8 mouse cellular contexts compared by ENCODE assay signal in genomic region chrX:36796163-36796581, GRCm38 (mm10). TPM values are rescaled to one million over a fixed set of nuclear protein-coding genes. Genes with fewer than 3 reads are reported as not detected.
DNase-seq lines count a peak whose midpoint lies in the region; ATAC-seq and TF ChIP-seq lines count a peak whose summit lies in the region.

No protein-coding gene starts in this region.

- peak; percentile 86 for DNase-seq in cerebellum, adult 11-12 months
- DNase-seq in heart, postnatal 36 days: peak; percentile 84 to 85
- peak; percentile 51 to 78 for DNase-seq in layer of hippocampus, adult 8-10 months (ENCODE audit: low spot score in 2 of 2)
- peak; percentile 88 for DNase-seq in lung, embryonic 14.5 days
- peak; percentile 74 for DNase-seq in testis, postnatal 14 days (ENCODE audit: low spot score)

- TF ChIP-seq CTCF in E14TG2a.4 (conservative IDR thresholded peaks at IDR 0.05; ENCODE audit: low read length): no peak
- peak; percentile 73 for TF ChIP-seq CTCF in lung, embryonic 14.5 days (IDR thresholded peaks at IDR 0.05; ENCODE audit: low read depth)

- ATAC-seq in forebrain, embryonic 16.5 days: peak; percentile 79
- ATAC-seq in lung, embryonic 14.5 days (ENCODE audit: insufficient read depth): peak; percentile 85
- peak; percentile 80 for ATAC-seq in neutrophil, adult 5-6 weeks (ENCODE audit: extremely low read depth, insufficient number of reproducible peaks, low FRiP score, poor library complexity, severe bottlenecking)

- H3K36me3 ChIP-seq in E14TG2a.4 (ENCODE audit: insufficient read depth, low read length): peaks cover 27% of the 10 kb centered on the region
- 0 out of 2 replicates have a peak, but pooled peaks cover 2% of the 10 kb centered on the region for H3K36me3 ChIP-seq in forebrain, embryonic 16.5 days (ENCODE audit: control insufficient read depth, insufficient read depth)
- H3K36me3 ChIP-seq in lung, embryonic 14.5 days (ENCODE audit: insufficient read depth): peaks cover 12% of the 10 kb centered on the region; the same call in 1 of the 2 replicates

- 11% methylated on average over 27 of the region's 41 CpGs for whole genome bisulfite sequencing in forebrain, embryonic 16.5 days
- 10% methylated on average over 41 of the region's 41 CpGs for WGBS in lung, embryonic 14.5 days

- H3K27ac ChIP-seq in forebrain, embryonic 16.5 days (ENCODE audit: low read length): peak overlapping the region; percentile 62
- peak overlapping the region; percentile 92 for H3K27ac ChIP-seq in lung, embryonic 14.5 days (ENCODE audit: low read depth)

- intact Hi-C loops in heart, postnatal 36 days (cut with DNase I): loop anchor here (1.0 to 10.0 kb wide), 4 partner anchors 12 to 289 kb away; partner anchors contain the start of genes C330007P06Rik and Rpl39

- H3K9ac ChIP-seq in forebrain, embryonic 16.5 days (replicated peaks; ENCODE audit: low read depth, low read length): peak overlapping the region; percentile 62
- peak overlapping the region; percentile 68 for H3K9ac ChIP-seq in lung, embryonic 14.5 days

- H3K4me1 ChIP-seq in E14TG2a.4 (replicated peaks; ENCODE audit: low read depth, low read length): peaks cover 33% of the 10 kb centered on the region
- no peaks in the 10 kb centered on the region for H3K4me1 ChIP-seq in forebrain, embryonic 16.5 days (replicated peaks; ENCODE audit: control insufficient read depth, insufficient read depth, low read length)
- H3K4me1 ChIP-seq in lung, embryonic 14.5 days (ENCODE audit: insufficient read depth): no peaks in the 10 kb centered on the region

- no peaks in the 10 kb centered on the region for H3K27me3 ChIP-seq in E14TG2a.4 (ENCODE audit: insufficient read depth, low read length)
- H3K27me3 ChIP-seq in forebrain, embryonic 16.5 days (replicated peaks; ENCODE audit: control insufficient read depth, insufficient read depth, low read length): no peaks in the 10 kb centered on the region
- H3K27me3 ChIP-seq in lung, embryonic 14.5 days (ENCODE audit: insufficient read depth, low read length): no peaks in the 10 kb centered on the region

- no peaks in the 10 kb centered on the region for H3K9me3 ChIP-seq in E14TG2a.4 (ENCODE audit: low read length)
- no peaks in the 10 kb centered on the region for H3K9me3 ChIP-seq in forebrain, embryonic 16.5 days (ENCODE audit: control insufficient read depth, low read length)
- H3K9me3 ChIP-seq in lung, embryonic 14.5 days (ENCODE audit: low read depth, low read length): no peaks in the 10 kb centered on the region

- H3K4me2 ChIP-seq in forebrain, embryonic 16.5 days (ENCODE audit: low read length): peak overlapping the region; percentile 51
- H3K4me2 ChIP-seq in lung, embryonic 14.5 days: peak overlapping the region; percentile 61

- peak overlapping the region; percentile 92 for H3K4me3 ChIP-seq in E14TG2a.4 (replicated peaks; ENCODE audit: low read length)
- peak overlapping the region; percentile 59 for H3K4me3 ChIP-seq in forebrain, embryonic 16.5 days (replicated peaks; ENCODE audit: low read length)
- peak overlapping the region; percentile 60 for H3K4me3 ChIP-seq in lung, embryonic 14.5 days (ENCODE audit: low read depth, low read length)

RNA-seq across cellular contexts. Expression of gene Slc25a5, which starts 0.7 kb away (rescaled TPM):
- polyA plus RNA-seq in forebrain, embryonic 16.5 days (2015; fragmentation: Nextera tagmentation; extraction: Ambion mirVana): 460 and 461 TPM in 2 replicates
- 100 to 1,000 TPM; 374 to 455 TPM for total RNA-seq in heart, postnatal 36 days (2021)
- 100 to 1,000 TPM; 319 to 349 (median 332) TPM for total RNA-seq in layer of hippocampus, adult 8-10 months (2022)
- 690 and 709 TPM in 2 replicates for polyA plus RNA-seq in lung, embryonic 14.5 days (2014; fragmentation: Nextera tagmentation; extraction: Ambion mirVana)
- total RNA-seq in neutrophil, adult 5-6 weeks (2017): 239 and 243 TPM in 2 replicates

RNA-seq across cellular contexts. Expression of gene Slc25a43, which starts 52.7 kb away (rescaled TPM):
- polyA plus RNA-seq in forebrain, embryonic 16.5 days (2015; fragmentation: Nextera tagmentation; extraction: Ambion mirVana): 0.42 and 0.70 TPM in 2 replicates
- total RNA-seq in heart, postnatal 36 days (2021): under 1 TPM; 0.44 to 0.49 TPM
- total RNA-seq in layer of hippocampus, adult 8-10 months (2022): 1 to 10 TPM in 1 of 4 experiments, under 1 TPM in 2, not detected in 1; 0.41 to 1.7 (median 0.82) TPM
- polyA plus RNA-seq in lung, embryonic 14.5 days (2014; fragmentation: Nextera tagmentation; extraction: Ambion mirVana): 0.92 and 1.5 TPM in 2 replicates
- 0.35 and 1.7 TPM in 2 replicates for total RNA-seq in neutrophil, adult 5-6 weeks (2017)

Comparison
In these comparisons a context has a peak if more than half of its experiments do, and no peak if none do; other contexts are left out.
1. Peak in every context shown above with its lines: DNase-seq, ATAC-seq, H3K4me3 ChIP-seq and H3K27ac ChIP-seq.